Mouse (Mus musculus): ENCODE results near the gene Ndufs1. TPM values are rescaled to one million over a fixed set of nuclear protein-coding genes. Genes with fewer than 3 reads are reported as not detected.
"Not testable (repeated sequence)": the region's sequence is repeated elsewhere in the genome, so short reads cannot be mapped to it uniquely, and the experiment has no call there.

Ndufs1 gene
- polyA plus RNA-seq, 1 experiment: 12.6 TPM

DNA sequence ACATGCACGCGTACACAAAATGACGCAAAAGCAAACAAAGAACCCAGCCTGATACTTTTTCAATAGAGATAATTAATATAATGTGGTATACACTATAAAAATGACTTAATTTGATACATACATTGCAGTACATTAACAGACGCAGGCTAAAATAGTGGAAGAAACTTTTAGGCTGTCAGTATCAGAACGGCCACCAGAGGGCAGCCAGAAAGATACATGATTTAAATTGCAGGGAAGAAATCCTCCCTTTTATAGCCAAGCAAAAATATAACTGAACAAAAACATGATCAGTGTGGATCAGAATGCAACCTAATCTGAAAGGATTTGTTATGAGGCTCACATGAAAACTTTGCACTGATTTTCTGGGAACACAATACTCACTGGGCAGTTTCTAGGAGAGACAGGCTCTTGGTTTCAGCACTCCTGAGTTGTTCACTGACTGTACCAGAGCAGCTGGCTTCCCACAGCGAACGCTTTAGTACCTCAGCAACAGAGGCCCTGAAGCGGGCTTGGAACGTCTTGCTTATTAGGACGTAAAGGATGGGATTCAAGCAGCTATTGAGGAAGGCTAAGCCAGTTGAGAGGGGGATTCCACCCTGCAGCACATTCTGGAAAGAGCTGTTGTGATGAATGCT, 6.1 kb upstream of the Ndufs1 start:
- Histone ChIP-seq H3K4me1 (ENCODE audit: control insufficient read depth, insufficient read depth, insufficient read length) (peaks cover under 1% of the 10 kb centered on the region; the same call in 1 of the 2 replicates), H3K27ac (ENCODE audit: insufficient read depth, low read length) (no peak overlapping the region), H3K27me3 (ENCODE audit: control insufficient read depth, insufficient read depth, low read length) (no peaks in the 10 kb centered on the region), H3K36me3 (ENCODE audit: control insufficient read depth, insufficient read depth, low read length) (peaks cover 3% of the 10 kb centered on the region; the same call in 1 of the 2 replicates), H3K4me3 (ENCODE audit: extremely low read depth, insufficient read depth, insufficient read length) (no peak overlapping the region)
- no peak for TF ChIP-seq CTCF (IDR thresholded peaks at IDR 0.05; ENCODE audit: extremely low read depth, insufficient read depth, insufficient read length, insufficient replicate concordance)
- TF ChIP-seq POLR2A (IDR thresholded peaks at IDR 0.05; ENCODE audit: low read depth, low read length): no peak
- DNase-seq (ENCODE audit: low read depth in 1 of 2, low spot score in 2 of 2): peak in 1 of 2 experiments; percentile 44
- WGBS: 74% methylated on average over 10 of the region's 10 CpGs

DNA sequence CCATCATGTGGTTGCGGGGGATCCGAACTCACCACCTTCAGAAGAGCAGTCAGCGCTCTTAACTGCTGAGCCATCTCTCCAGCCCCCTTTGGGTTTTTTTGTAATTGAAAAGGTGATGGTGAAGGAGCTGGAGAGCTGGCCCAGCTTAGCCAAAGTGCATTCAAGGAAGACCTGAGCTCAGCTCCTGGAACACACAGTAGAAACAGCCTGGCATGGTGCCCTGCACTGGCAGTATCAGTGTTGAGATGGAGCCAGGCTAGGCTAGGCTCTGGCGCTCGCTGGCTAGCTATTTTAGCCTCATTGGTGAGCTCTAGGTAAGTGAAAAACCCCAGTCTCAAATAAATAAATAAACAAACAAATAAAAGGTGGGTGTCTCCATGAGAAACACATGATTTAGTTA, 5.6 kb upstream of the Ndufs1 start:
- Histone ChIP-seq H3K27ac (ENCODE audit: insufficient read depth, low read length) (no peak overlapping the region), H3K4me1 (ENCODE audit: control insufficient read depth, insufficient read depth, insufficient read length) (peaks cover 3% of the 10 kb centered on the region; the same call in 1 of the 2 replicates), H3K27me3 (ENCODE audit: control insufficient read depth, insufficient read depth, low read length) (no peaks in the 10 kb centered on the region), H3K36me3 (ENCODE audit: control insufficient read depth, insufficient read depth, low read length) (peaks cover 3% of the 10 kb centered on the region; the same call in 1 of the 2 replicates), H3K4me3 (ENCODE audit: extremely low read depth, insufficient read depth, insufficient read length) (no peak overlapping the region)
- no peak for DNase-seq (ENCODE audit: low read depth in 1 of 2, low spot score in 2 of 2)
- TF ChIP-seq POLR2A (IDR thresholded peaks at IDR 0.05; ENCODE audit: low read depth, low read length) (no peak), CTCF (IDR thresholded peaks at IDR 0.05; ENCODE audit: extremely low read depth, insufficient read depth, insufficient read length, insufficient replicate concordance) (no peak)
- 86% methylated on average over 5 of the region's 5 CpGs for WGBS

DNA sequence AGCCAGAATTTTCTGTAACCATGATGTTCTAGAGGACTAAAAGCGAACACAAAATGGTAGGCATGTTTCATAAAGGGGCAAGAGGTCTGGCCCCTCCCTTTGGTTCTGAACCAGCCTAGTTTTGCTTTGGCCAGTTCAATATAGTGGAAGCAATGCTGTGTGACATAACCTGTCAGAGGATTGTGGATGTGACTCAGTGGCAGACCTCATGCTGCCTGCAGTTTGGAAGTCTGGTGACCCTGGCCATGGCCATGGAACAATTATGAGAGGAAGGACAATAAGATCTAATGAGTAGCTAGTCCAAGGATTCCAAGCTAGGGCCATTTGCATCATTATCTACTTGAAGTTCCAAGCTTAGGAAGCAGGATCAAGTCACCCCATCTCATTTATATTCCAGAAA, 4.8 kb upstream of the Ndufs1 start:
- TF ChIP-seq POLR2A (IDR thresholded peaks at IDR 0.05; ENCODE audit: low read depth, low read length) (no peak), CTCF (IDR thresholded peaks at IDR 0.05; ENCODE audit: extremely low read depth, insufficient read depth, insufficient read length, insufficient replicate concordance) (no peak)
- peaks cover 3% of the 10 kb centered on the region; the same call in 1 of the 2 replicates for H3K36me3 ChIP-seq (ENCODE audit: control insufficient read depth, insufficient read depth, low read length)
- H3K27ac ChIP-seq (ENCODE audit: insufficient read depth, low read length): no peak overlapping the region
- DNase-seq (ENCODE audit: low read depth in 1 of 2, low spot score in 2 of 2): no peak
- H3K4me1 ChIP-seq (ENCODE audit: control insufficient read depth, insufficient read depth, insufficient read length): peaks cover 3% of the 10 kb centered on the region; the same call in 1 of the 2 replicates
- no peak overlapping the region for H3K4me3 ChIP-seq (ENCODE audit: extremely low read depth, insufficient read depth, insufficient read length)
- no peaks in the 10 kb centered on the region for H3K27me3 ChIP-seq (ENCODE audit: control insufficient read depth, insufficient read depth, low read length)
- 100% methylated on average over 1 of the region's 1 CpGs for WGBS

GRCm38 (mm10) chr1:63181019-63181418, 4.4 kb upstream of the Ndufs1 start:
- WGBS: 1% methylated on average over 3 of the region's 3 CpGs
- no peaks in the 10 kb centered on the region for H3K27me3 ChIP-seq (ENCODE audit: control insufficient read depth, insufficient read depth, low read length)
- H3K4me3 ChIP-seq (ENCODE audit: extremely low read depth, insufficient read depth, insufficient read length): no peak overlapping the region
- TF ChIP-seq POLR2A (IDR thresholded peaks at IDR 0.05; ENCODE audit: low read depth, low read length): no peak
- peak; percentile 89; the same call in 1 of the 2 replicates for TF ChIP-seq CTCF (IDR thresholded peaks at IDR 0.05; ENCODE audit: extremely low read depth, insufficient read depth, insufficient read length, insufficient replicate concordance)
- peak; percentile 93 for DNase-seq (ENCODE audit: low read depth in 1 of 2, low spot score in 2 of 2)
- H3K27ac ChIP-seq (ENCODE audit: insufficient read depth, low read length): no peak overlapping the region
- peaks cover 3% of the 10 kb centered on the region; the same call in 1 of the 2 replicates for H3K4me1 ChIP-seq (ENCODE audit: control insufficient read depth, insufficient read depth, insufficient read length)
- peaks cover 3% of the 10 kb centered on the region; the same call in 1 of the 2 replicates for H3K36me3 ChIP-seq (ENCODE audit: control insufficient read depth, insufficient read depth, low read length)

DNA sequence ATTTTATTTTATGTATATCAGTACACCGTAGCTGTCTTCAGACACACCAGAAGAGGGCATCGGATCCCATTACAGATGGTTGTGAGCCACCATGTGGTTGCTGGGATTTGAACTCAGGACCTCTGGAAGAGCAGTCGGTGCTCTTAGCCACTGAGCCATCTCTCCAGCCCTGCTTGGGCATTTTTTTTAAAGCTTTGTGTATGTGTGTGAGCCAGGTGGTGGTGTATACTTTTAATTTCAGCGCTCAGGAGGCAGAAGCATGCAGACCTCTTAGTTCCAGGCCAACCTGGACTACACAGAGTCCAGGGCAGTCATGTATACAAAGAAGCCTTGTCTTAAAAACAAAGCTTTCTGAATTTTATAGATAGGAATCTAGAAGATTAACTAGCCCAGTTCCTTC, 3.9 kb upstream of the Ndufs1 start:
- 83% methylated on average over 4 of the region's 4 CpGs for WGBS
- not testable (repeated sequence) for H3K27ac ChIP-seq (ENCODE audit: insufficient read depth, low read length); H3K36me3 ChIP-seq (ENCODE audit: control insufficient read depth, insufficient read depth, low read length); H3K4me1 ChIP-seq (ENCODE audit: control insufficient read depth, insufficient read depth, insufficient read length); H3K27me3 ChIP-seq (ENCODE audit: control insufficient read depth, insufficient read depth, low read length); H3K4me3 ChIP-seq (ENCODE audit: extremely low read depth, insufficient read depth, insufficient read length); DNase-seq (ENCODE audit: low read depth in 1 of 2, low spot score in 2 of 2)

DNA sequence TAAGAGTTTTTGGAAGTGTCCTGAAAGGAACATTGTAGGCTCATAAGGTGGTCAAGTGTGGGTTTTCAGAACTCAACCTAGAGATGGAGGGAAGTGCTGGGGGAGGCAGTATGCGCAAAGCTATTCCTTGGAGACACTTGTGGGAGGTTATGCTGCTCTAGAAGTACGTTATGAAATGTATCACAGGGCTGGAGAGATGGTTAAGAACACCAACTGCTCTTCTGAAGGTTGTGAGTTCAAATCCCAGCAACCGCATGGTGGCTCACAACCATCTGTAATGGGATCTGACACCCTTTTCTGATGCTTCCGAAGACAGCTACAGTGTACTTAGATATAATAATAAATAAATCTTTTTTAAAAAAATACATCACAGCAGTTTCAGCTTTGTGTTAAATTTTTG, 3.5 kb upstream of the Ndufs1 start:
- Histone ChIP-seq H3K36me3 (ENCODE audit: control insufficient read depth, insufficient read depth, low read length) (peaks cover 3% of the 10 kb centered on the region; the same call in 1 of the 2 replicates), H3K27me3 (ENCODE audit: control insufficient read depth, insufficient read depth, low read length) (no peaks in the 10 kb centered on the region), H3K4me3 (ENCODE audit: extremely low read depth, insufficient read depth, insufficient read length) (no peak overlapping the region), H3K27ac (ENCODE audit: insufficient read depth, low read length) (no peak overlapping the region), H3K4me1 (ENCODE audit: control insufficient read depth, insufficient read depth, insufficient read length) (peaks cover 7% of the 10 kb centered on the region)
- WGBS: 90% methylated on average over 4 of the region's 4 CpGs
- no peak for DNase-seq (ENCODE audit: low read depth in 1 of 2, low spot score in 2 of 2)
- TF ChIP-seq POLR2A (IDR thresholded peaks at IDR 0.05; ENCODE audit: low read depth, low read length): no peak
- TF ChIP-seq CTCF (IDR thresholded peaks at IDR 0.05; ENCODE audit: extremely low read depth, insufficient read depth, insufficient read length, insufficient replicate concordance): no peak

DNA sequence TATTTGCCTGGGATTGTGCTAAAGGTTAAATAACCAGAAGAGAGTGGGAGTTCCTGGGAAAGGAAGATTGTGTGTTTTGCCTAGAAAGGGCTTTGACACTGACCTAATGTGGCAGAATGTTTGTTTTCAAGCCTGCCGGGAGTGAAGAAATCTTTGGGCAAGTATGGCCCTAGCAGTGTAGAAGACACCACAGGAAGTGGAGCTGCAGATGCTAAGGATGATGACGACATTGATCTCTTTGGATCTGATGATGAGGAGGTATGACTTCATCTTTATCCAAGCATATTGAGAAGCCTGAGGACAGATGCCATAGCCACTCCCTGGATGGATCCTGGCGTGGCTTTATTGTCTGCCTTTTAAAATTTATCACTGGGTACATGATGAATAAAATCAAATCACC, 1.7 kb upstream of the Ndufs1 start:
- no peak for TF ChIP-seq CTCF (IDR thresholded peaks at IDR 0.05; ENCODE audit: extremely low read depth, insufficient read depth, insufficient read length, insufficient replicate concordance)
- Histone ChIP-seq H3K4me1 (ENCODE audit: control insufficient read depth, insufficient read depth, insufficient read length) (peaks cover 7% of the 10 kb centered on the region), H3K27me3 (ENCODE audit: control insufficient read depth, insufficient read depth, low read length) (no peaks in the 10 kb centered on the region), H3K4me3 (ENCODE audit: extremely low read depth, insufficient read depth, insufficient read length) (no peak overlapping the region), H3K36me3 (ENCODE audit: control insufficient read depth, insufficient read depth, low read length) (peaks cover 3% of the 10 kb centered on the region; the same call in 1 of the 2 replicates), H3K27ac (ENCODE audit: insufficient read depth, low read length) (no peak overlapping the region)
- no peak for DNase-seq (ENCODE audit: low read depth in 1 of 2, low spot score in 2 of 2)
- WGBS: 73% methylated on average over 3 of the region's 3 CpGs

Measured in spleen, adult 2 months (tissue).